Mouse (Mus musculus): ENCODE measurements around the gene Gbe1.

- no peak for TF ChIP-seq EP300 (IDR thresholded peaks at IDR 0.05; ENCODE audit: insufficient read depth, low read depth, low read length)
- no peak for TF ChIP-seq CTCF (IDR thresholded peaks at IDR 0.05; ENCODE audit: low read depth, low read length)
Measured at GRCm38 (mm10) chr16:70449520-70449919, 135.8 kb downstream of the Gbe1 start.

Data from ES-Bruce4 (cell line).